Mouse (Mus musculus) G1E (cell line): ENCODE measurements at regions not wholly inside any gene's neighbourhood (a gene's known extent, or its start where the extent isn't known, plus 50 kb on each side); places are given as distances from the start of the nearest gene placed in this dataset.

ENCODE experiments used
- CTCF ChIP-seq: IDR thresholded peaks from 2 replicates; pipeline ENCODE4 v1.5.1; 2012; ENCODE audit warnings: low read depth, low read length, inconsistent platforms, mixed read lengths
- GATA1 ChIP-seq: IDR thresholded peaks from 2 replicates; pipeline ENCODE4 v1.6.1; 2012; ENCODE audit warnings: borderline replicate concordance, low read length, inconsistent platforms, mixed read lengths
- TAL1 ChIP-seq: conservative IDR thresholded peaks from 2 replicates; pipeline ENCODE4 v1.6.1; 2012; ENCODE audit warnings: low read depth, low read length, inconsistent platforms, mixed read lengths

GRCm38 (mm10) chr8:24283901-24284405, 441.7 kb downstream of the Adam3 start:
- TF ChIP-seq CTCF = no peak
- TF ChIP-seq GATA1 = no peak
- no peak for TF ChIP-seq TAL1
